Mouse (Mus musculus): ENCODE results near the gene Lrrc4c. TPM values are rescaled to one million over a fixed set of nuclear protein-coding genes. Genes with fewer than 3 reads are reported as not detected.

The Lrrc4c gene
- polyA plus RNA-seq, 1 experiment: not detected

GRCm38 (mm10) chr2:97469396-97469795, 1151.4 kb downstream of the Lrrc4c start:
- Histone ChIP-seq H3K36me3 (ENCODE audit: control insufficient read depth, insufficient read depth, low read length, poor library complexity, severe bottlenecking) (no peaks in the 10 kb centered on the region), H3K4me1 (ENCODE audit: control insufficient read depth, insufficient read depth, low read length) (no peaks in the 10 kb centered on the region), H3K9ac (ENCODE audit: low read depth, poor library complexity, severe bottlenecking) (no peak overlapping the region), H3K9me3 (replicated peaks; ENCODE audit: control insufficient read depth, insufficient read depth, low read length, poor library complexity, severe bottlenecking) (no peaks in the 10 kb centered on the region), H3K27ac (ENCODE audit: insufficient read depth, low read length) (no peak overlapping the region), H3K4me3 (ENCODE audit: low read depth, low read length) (no peak overlapping the region), H3K27me3 (ENCODE audit: control insufficient read depth, insufficient read depth, low read length, poor library complexity, severe bottlenecking) (peaks cover 5% of the 10 kb centered on the region)
- no peak for TF ChIP-seq EP300 (IDR thresholded peaks at IDR 0.05; ENCODE audit: insufficient read depth, low read depth, low read length)
- no peak for TF ChIP-seq CTCF (IDR thresholded peaks at IDR 0.05; ENCODE audit: low read depth, low read length)
- TF ChIP-seq POLR2A (IDR thresholded peaks at IDR 0.05; ENCODE audit: insufficient read depth, low read length): no peak

DNA sequence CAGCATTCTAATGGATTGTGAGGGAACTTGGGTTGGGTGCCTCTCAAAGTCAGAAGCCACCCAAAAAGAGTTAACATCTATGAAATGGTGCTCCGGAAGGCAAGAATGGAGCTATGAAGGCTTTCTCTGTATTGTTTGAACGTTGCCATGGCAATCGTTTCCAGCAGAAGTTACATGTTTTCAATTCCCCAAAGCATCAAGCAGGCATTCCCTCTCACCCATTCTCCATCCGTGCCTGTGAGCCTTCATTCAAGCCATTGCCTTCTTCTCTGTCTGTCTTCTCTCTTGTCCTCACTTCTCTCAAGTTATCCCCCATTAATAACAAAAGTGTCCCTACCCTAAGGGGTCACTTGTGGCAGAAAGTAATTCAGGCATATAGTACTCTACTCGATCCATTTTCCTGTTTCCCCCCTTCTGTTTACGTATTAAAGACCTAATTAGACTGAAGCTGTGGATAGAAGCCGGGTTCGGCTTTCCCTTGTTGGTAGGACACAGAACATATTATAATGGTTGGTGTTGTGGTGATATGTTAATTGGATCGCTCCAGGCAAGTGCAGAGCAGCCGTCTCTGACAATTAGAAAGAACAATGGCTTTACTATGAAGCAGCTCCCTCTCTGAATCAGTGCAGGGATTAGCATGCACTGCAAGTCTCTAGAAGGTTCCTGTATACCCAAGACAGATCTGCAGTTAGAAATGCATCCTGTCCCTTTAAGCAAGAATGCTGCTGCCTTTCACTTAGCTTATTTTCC, 1160.4 kb downstream of the Lrrc4c start:
- Histone ChIP-seq H3K9ac (ENCODE audit: low read depth, poor library complexity, severe bottlenecking) (no peak overlapping the region), H3K27ac (ENCODE audit: insufficient read depth, low read length) (no peak overlapping the region), H3K4me3 (ENCODE audit: low read depth, low read length) (no peak overlapping the region), H3K9me3 (replicated peaks; ENCODE audit: control insufficient read depth, insufficient read depth, low read length, poor library complexity, severe bottlenecking) (0 out of 2 replicates have a peak, but pooled peaks cover 2% of the 10 kb centered on the region), H3K36me3 (ENCODE audit: control insufficient read depth, insufficient read depth, low read length, poor library complexity, severe bottlenecking) (no peaks in the 10 kb centered on the region), H3K4me1 (ENCODE audit: control insufficient read depth, insufficient read depth, low read length) (no peaks in the 10 kb centered on the region), H3K27me3 (ENCODE audit: control insufficient read depth, insufficient read depth, low read length, poor library complexity, severe bottlenecking) (no peaks in the 10 kb centered on the region)
- no peak for TF ChIP-seq EP300 (IDR thresholded peaks at IDR 0.05; ENCODE audit: insufficient read depth, low read depth, low read length)
- TF ChIP-seq CTCF (IDR thresholded peaks at IDR 0.05; ENCODE audit: low read depth, low read length): no peak
- no peak for TF ChIP-seq POLR2A (IDR thresholded peaks at IDR 0.05; ENCODE audit: insufficient read depth, low read length)

GRCm38 (mm10) chr2:97478925-97479298, 1160.9 kb downstream of the Lrrc4c start:
- Histone ChIP-seq H3K9me3 (replicated peaks; ENCODE audit: control insufficient read depth, insufficient read depth, low read length, poor library complexity, severe bottlenecking) (0 out of 2 replicates have a peak, but pooled peaks cover 2% of the 10 kb centered on the region), H3K27ac (ENCODE audit: insufficient read depth, low read length) (no peak overlapping the region), H3K4me1 (ENCODE audit: control insufficient read depth, insufficient read depth, low read length) (no peaks in the 10 kb centered on the region), H3K9ac (ENCODE audit: low read depth, poor library complexity, severe bottlenecking) (no peak overlapping the region), H3K4me3 (ENCODE audit: low read depth, low read length) (no peak overlapping the region), H3K27me3 (ENCODE audit: control insufficient read depth, insufficient read depth, low read length, poor library complexity, severe bottlenecking) (no peaks in the 10 kb centered on the region), H3K36me3 (ENCODE audit: control insufficient read depth, insufficient read depth, low read length, poor library complexity, severe bottlenecking) (no peaks in the 10 kb centered on the region)
- TF ChIP-seq CTCF (IDR thresholded peaks at IDR 0.05; ENCODE audit: low read depth, low read length) (no peak), EP300 (IDR thresholded peaks at IDR 0.05; ENCODE audit: insufficient read depth, low read depth, low read length) (no peak), POLR2A (IDR thresholded peaks at IDR 0.05; ENCODE audit: insufficient read depth, low read length) (no peak)

GRCm38 (mm10) chr2:97484990-97485389, 1167.0 kb downstream of the Lrrc4c start:
- H3K4me3 ChIP-seq (ENCODE audit: low read depth, low read length): no peak overlapping the region
- no peaks in the 10 kb centered on the region for H3K36me3 ChIP-seq (ENCODE audit: control insufficient read depth, insufficient read depth, low read length, poor library complexity, severe bottlenecking)
- H3K27me3 ChIP-seq (ENCODE audit: control insufficient read depth, insufficient read depth, low read length, poor library complexity, severe bottlenecking): no peaks in the 10 kb centered on the region
- H3K4me1 ChIP-seq (ENCODE audit: control insufficient read depth, insufficient read depth, low read length): no peaks in the 10 kb centered on the region
- H3K27ac ChIP-seq (ENCODE audit: insufficient read depth, low read length): no peak overlapping the region
- H3K9ac ChIP-seq (ENCODE audit: low read depth, poor library complexity, severe bottlenecking): no peak overlapping the region
- TF ChIP-seq POLR2A (IDR thresholded peaks at IDR 0.05; ENCODE audit: insufficient read depth, low read length) (no peak), CTCF (IDR thresholded peaks at IDR 0.05; ENCODE audit: low read depth, low read length) (no peak), EP300 (IDR thresholded peaks at IDR 0.05; ENCODE audit: insufficient read depth, low read depth, low read length) (no peak)
- H3K9me3 ChIP-seq (replicated peaks; ENCODE audit: control insufficient read depth, insufficient read depth, low read length, poor library complexity, severe bottlenecking): no peaks in the 10 kb centered on the region

DNA sequence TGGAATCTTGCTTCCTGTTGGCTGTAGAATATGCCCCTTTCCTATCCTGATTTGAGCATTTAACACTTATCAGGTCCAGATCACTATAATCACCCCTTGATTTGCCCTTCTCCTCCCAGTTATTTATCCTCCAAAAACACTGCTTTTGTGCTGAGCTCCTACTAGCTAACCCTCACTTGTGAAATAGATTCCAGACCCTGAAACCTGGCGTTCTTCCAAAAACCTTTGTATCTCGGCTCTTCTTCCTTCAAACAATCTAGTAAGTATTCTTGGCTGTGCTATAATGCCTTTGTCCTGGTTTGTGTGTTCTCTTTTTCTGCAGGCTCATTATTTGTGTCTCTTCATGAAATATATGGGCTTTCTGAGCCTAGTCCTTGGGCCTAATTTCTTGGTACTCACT, 1167.6 kb downstream of the Lrrc4c start:
- Histone ChIP-seq H3K9me3 (replicated peaks; ENCODE audit: control insufficient read depth, insufficient read depth, low read length, poor library complexity, severe bottlenecking) (no peaks in the 10 kb centered on the region), H3K27ac (ENCODE audit: insufficient read depth, low read length) (no peak overlapping the region)

DNA sequence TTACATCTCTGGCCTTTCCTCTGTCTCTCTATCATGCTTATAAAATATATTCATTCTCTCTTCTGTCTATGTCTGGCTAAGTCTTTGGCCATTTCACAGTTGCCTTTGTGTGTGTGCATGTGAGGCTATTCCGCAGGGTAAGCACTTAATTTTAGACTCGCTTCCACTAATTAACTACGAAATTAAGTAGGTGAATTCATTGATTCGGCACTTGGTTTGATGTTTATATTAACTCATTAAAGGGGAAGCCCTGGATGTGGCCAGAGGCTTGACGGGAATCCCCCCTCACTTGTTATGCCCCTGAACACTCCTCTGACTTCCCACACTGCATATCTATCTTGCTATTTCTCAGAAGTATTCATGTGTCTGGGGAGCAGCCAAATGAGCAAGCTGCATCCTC, 1169.6 kb downstream of the Lrrc4c start:
- no peak for TF ChIP-seq EP300 (IDR thresholded peaks at IDR 0.05; ENCODE audit: insufficient read depth, low read depth, low read length)
- TF ChIP-seq POLR2A (IDR thresholded peaks at IDR 0.05; ENCODE audit: insufficient read depth, low read length): no peak
- no peak for TF ChIP-seq CTCF (IDR thresholded peaks at IDR 0.05; ENCODE audit: low read depth, low read length)

More for the DNA sequence above, 1167.6 kb downstream of the Lrrc4c start:
- Histone ChIP-seq H3K4me1 (ENCODE audit: control insufficient read depth, insufficient read depth, low read length) (no peaks in the 10 kb centered on the region), H3K36me3 (ENCODE audit: control insufficient read depth, insufficient read depth, low read length, poor library complexity, severe bottlenecking) (no peaks in the 10 kb centered on the region), H3K27me3 (ENCODE audit: control insufficient read depth, insufficient read depth, low read length, poor library complexity, severe bottlenecking) (no peaks in the 10 kb centered on the region), H3K4me3 (ENCODE audit: low read depth, low read length) (no peak overlapping the region), H3K9ac (ENCODE audit: low read depth, poor library complexity, severe bottlenecking) (no peak overlapping the region)
- TF ChIP-seq EP300 (IDR thresholded peaks at IDR 0.05; ENCODE audit: insufficient read depth, low read depth, low read length): no peak
- TF ChIP-seq CTCF (IDR thresholded peaks at IDR 0.05; ENCODE audit: low read depth, low read length): no peak
- TF ChIP-seq POLR2A (IDR thresholded peaks at IDR 0.05; ENCODE audit: insufficient read depth, low read length): no peak

More for the DNA sequence above, 1169.6 kb downstream of the Lrrc4c start:
- Histone ChIP-seq H3K4me1 (ENCODE audit: control insufficient read depth, insufficient read depth, low read length) (no peaks in the 10 kb centered on the region), H3K36me3 (ENCODE audit: control insufficient read depth, insufficient read depth, low read length, poor library complexity, severe bottlenecking) (no peaks in the 10 kb centered on the region), H3K27ac (ENCODE audit: insufficient read depth, low read length) (no peak overlapping the region), H3K4me3 (ENCODE audit: low read depth, low read length) (no peak overlapping the region), H3K27me3 (ENCODE audit: control insufficient read depth, insufficient read depth, low read length, poor library complexity, severe bottlenecking) (no peaks in the 10 kb centered on the region), H3K9me3 (replicated peaks; ENCODE audit: control insufficient read depth, insufficient read depth, low read length, poor library complexity, severe bottlenecking) (no peaks in the 10 kb centered on the region), H3K9ac (ENCODE audit: low read depth, poor library complexity, severe bottlenecking) (no peak overlapping the region)

All from ES-Bruce4 (cell line).